Mouse (Mus musculus) embryonic facial prominence, embryonic 11.5 days (tissue): ENCODE results near the gene Gpc2. TPM values are rescaled to one million over a fixed set of nuclear protein-coding genes. Genes with fewer than 3 reads are reported as not detected.

Source experiments
- ATAC-seq: fragments of 200-750 bp; cut with Nextera tagmentation; replicated peaks from 2 replicates; pipeline ENCODE4 v1.8.0; 2017; ENCODE audit warnings: low read depth; ENCODE audit not compliant: insufficient number of reproducible peaks, low FRiP score, low TSS enrichment
- DNase-seq: peaks from one replicate; pipeline ENCODE4 v3.0.0-alpha.2; 2015; ENCODE audit warnings: low spot score
- H3K27ac ChIP-seq: fragments of 300-500 bp; sonication (generic); replicated peaks from 2 replicates; pipeline ENCODE4 v1.5.1; 2014; ENCODE audit warnings: mild to moderate bottlenecking, low read depth, low read length, control low read depth
- H3K27me3 ChIP-seq: fragments of 300-500 bp; sonication (generic); 2 replicates; pipeline ENCODE4 v1.6.1; 2014; ENCODE audit warnings: mild to moderate bottlenecking, low read length, moderate library complexity, mixed read lengths; ENCODE audit not compliant: control insufficient read depth, insufficient read depth
- H3K36me3 ChIP-seq: fragments of 300-500 bp; sonication (generic); replicated peaks from 2 replicates; pipeline ENCODE4 v1.6.1; 2014; ENCODE audit warnings: low read depth, mild to moderate bottlenecking, low read length, moderate library complexity, mixed read lengths; ENCODE audit not compliant: control insufficient read depth, insufficient read depth
- H3K4me1 ChIP-seq: fragments of 300-500 bp; sonication (generic); 2 replicates; pipeline ENCODE4 v1.6.1; 2014; ENCODE audit warnings: low read length, mixed read lengths; ENCODE audit not compliant: control insufficient read depth, insufficient read depth
- H3K4me2 ChIP-seq: fragments of 300-500 bp; sonication (generic); 2 replicates; pipeline ENCODE4 v1.6.1; 2014; ENCODE audit warnings: low read depth, mild to moderate bottlenecking, control low read depth, low read length, moderate library complexity
- H3K4me3 ChIP-seq: fragments of 300-500 bp; sonication (generic); 2 replicates; pipeline ENCODE4 v1.5.1; 2014; ENCODE audit warnings: low read depth, low read length, control low read depth
- H3K9ac ChIP-seq: fragments of 300-500 bp; sonication (generic); replicated peaks from 2 replicates; pipeline ENCODE4 v1.6.1; 2014; ENCODE audit warnings: mild to moderate bottlenecking, control low read depth, low read length
- H3K9me3 ChIP-seq: fragments of 300-500 bp; sonication (generic); replicated peaks from 2 replicates; pipeline ENCODE4 v1.6.1; 2016; ENCODE audit warnings: mild to moderate bottlenecking, low read length, inconsistent platforms, mixed read lengths; ENCODE audit not compliant: control insufficient read depth
- WGBS: fragments of 180-500 bp; shearing (Covaris S2); extraction: QIAGEN DNeasy Blood & Tissue Kit; methylation state at CpG from one replicate; pipeline ENCODE4 v1.1.7; 2014; 5-methylcytosine and 5-hydroxymethylcytosine counted together
- polyA plus RNA-seq: library from polyadenylated mRNA; unstranded; fragments of >200 nt; fragmentation: Nextera tagmentation; extraction: Ambion mirVana; gene quantifications from 2 replicates; pipeline ENCODE4 v1.2.1, GENCODE M21; 2014

Gpc2 gene
- polyA plus RNA-seq = 10.8 and 11.9 TPM in 2 replicates

DNA sequence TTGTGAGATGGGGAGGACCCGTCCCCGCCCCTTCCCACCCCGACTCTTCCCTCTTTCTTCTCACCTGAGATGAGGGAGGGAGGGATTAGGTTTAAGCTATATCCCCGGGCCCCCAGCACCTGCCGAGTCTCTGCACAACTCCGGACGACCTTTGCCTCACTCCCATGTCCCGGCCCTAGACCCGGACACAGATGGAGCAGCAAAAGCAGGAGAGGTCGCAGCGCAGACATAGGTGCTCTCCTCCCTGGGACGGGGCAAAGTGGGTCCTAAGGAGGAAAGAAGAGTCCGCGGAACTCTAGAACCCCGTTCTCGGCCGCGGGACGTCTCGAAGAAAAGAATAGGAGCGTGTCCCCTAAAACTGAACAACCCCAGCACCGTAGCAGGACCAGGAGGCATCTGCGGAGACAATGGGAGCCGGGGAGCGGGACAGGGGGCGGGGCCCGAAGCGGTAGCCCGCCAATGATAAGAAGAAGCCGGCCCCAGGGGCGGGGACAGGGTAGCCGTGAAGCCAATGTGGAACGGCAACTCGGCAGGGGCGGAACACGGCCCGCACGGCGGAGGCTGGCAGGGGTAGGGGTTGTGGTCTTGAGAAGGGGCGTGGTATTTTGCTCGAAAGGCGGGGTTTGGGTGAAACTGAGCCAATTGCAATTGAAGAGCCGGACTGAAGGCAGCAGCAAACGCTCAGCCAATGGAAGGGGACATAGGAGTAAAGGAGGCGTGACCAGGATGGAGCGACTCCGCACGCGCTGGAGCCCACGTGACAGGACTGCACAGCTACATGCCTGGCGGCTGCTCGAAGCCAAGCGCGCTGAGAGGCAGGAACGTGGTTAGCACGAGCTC lies at the start of gene Gpc2, which contains the start of the genes Gm43720 and Stag3:
TSS of gene Gpc2 (minus strand) at position 421 of the 840 bp plus-strand sequence.
TSS of gene Gm43720 (minus strand) at position 374 of the 840 bp plus-strand sequence.
TSS of gene Stag3 (plus strand) at position 656 of the 840 bp plus-strand sequence.
- peak; percentile 99 for ATAC-seq
- peak within 1 kb of the TSS; percentile 68 for H3K9ac ChIP-seq
- peak within 1 kb of the TSS; percentile 67 for H3K4me2 ChIP-seq
- under 1% methylated on average over 56 of the region's 56 CpGs for WGBS
- peaks cover 20% of the 10 kb centered on the region for H3K4me1 ChIP-seq
- peak; percentile 99 for DNase-seq
- no peaks in the 10 kb centered on the region; the same call in 1 of the 2 replicates for H3K9me3 ChIP-seq
- no peaks in the 10 kb centered on the region for H3K27me3 ChIP-seq
- peaks cover 2% of the 10 kb centered on the region; the same call in 1 of the 2 replicates for H3K36me3 ChIP-seq
- H3K27ac ChIP-seq = no peak within 1 kb of the TSS
- H3K4me3 ChIP-seq = peak within 1 kb of the TSS; percentile 70

DNA sequence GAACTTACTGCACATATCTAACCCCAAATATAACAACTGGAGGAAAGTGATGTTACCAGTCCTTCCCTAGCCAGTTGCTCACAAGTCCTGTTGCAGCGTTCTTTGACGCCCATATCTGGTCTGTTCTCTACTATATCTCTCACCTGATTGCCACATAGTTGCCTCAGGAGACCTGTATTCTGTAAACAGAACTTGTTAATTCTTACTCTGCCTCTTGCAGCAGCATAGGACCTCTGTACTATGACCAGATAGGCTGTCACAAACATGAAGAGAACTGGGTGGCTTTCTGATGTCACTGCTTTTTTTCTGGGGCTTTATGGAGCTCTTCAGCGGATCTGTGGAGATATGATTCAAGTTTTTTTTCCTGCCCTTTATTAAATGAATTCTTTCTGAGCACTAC lies 33.0 kb upstream of the Gpc2 start:
- WGBS = 91% methylated on average over 3 of the region's 3 CpGs

DNA sequence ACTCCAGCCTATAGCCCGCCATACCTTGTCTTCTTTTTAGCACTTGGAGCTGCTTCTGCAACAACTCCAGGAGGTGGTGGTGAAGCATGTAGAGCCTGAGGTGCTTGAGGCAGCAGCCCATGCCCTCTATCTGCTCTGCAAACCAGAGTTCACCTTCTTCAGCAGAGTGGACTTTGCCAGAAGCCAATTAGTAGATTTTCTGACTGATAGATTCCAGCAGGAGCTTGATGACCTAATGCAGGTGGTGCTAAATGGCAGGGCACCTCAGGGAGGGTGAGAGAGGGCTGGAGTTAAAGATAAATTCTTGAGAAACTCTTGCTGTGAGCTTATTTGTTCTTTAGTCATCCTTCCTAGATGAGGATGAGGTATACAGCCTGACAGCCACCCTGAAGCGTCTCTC lies 19.8 kb upstream of the Gpc2 start:
- Histone ChIP-seq H3K9me3 (no peaks in the 10 kb centered on the region), H3K4me3 (no peak overlapping the region), H3K27me3 (no peaks in the 10 kb centered on the region), H3K9ac (no peak overlapping the region), H3K36me3 (no peaks in the 10 kb centered on the region), H3K27ac (no peak overlapping the region), H3K4me2 (no peak overlapping the region), H3K4me1 (no peaks in the 10 kb centered on the region)
- DNase-seq = no peak
- 87% methylated on average over 2 of the region's 2 CpGs for WGBS
- no peak for ATAC-seq

More for the DNA sequence above, 33.0 kb upstream of the Gpc2 start:
- DNase-seq (no peak), ATAC-seq (no peak)
- Histone ChIP-seq H3K9me3 (no peaks in the 10 kb centered on the region), H3K27ac (no peak overlapping the region), H3K4me3 (no peak overlapping the region), H3K4me2 (no peak overlapping the region), H3K27me3 (no peaks in the 10 kb centered on the region), H3K9ac (no peak overlapping the region), H3K36me3 (no peaks in the 10 kb centered on the region), H3K4me1 (no peaks in the 10 kb centered on the region)

DNA sequence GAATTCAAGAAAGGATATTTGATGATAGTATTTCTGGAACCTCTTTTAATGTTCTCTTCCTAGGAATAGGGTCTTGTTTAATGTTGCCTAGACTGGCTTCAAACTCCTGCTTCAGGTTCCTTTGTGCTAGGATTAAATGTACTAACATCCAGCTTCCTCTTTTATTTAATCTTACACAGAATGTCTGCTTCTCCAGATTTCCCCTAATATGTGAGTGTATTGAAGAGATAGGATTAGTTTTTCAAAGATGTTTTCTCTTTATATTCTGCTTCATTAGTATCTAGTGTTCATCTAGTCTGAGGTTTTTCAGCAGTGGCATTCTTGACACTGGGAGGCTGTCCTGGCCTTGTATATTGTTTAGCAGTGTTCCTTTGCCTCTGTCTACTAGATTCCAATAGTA lies 14.4 kb upstream of the Gpc2 start:
- Histone ChIP-seq H3K4me1 (no peaks in the 10 kb centered on the region), H3K4me2 (no peak overlapping the region), H3K9ac (no peak overlapping the region), H3K9me3 (no peaks in the 10 kb centered on the region), H3K36me3 (no peaks in the 10 kb centered on the region), H3K27me3 (no peaks in the 10 kb centered on the region), H3K27ac (no peak overlapping the region), H3K4me3 (no peak overlapping the region)
- DNase-seq = no peak
- no peak for ATAC-seq

DNA sequence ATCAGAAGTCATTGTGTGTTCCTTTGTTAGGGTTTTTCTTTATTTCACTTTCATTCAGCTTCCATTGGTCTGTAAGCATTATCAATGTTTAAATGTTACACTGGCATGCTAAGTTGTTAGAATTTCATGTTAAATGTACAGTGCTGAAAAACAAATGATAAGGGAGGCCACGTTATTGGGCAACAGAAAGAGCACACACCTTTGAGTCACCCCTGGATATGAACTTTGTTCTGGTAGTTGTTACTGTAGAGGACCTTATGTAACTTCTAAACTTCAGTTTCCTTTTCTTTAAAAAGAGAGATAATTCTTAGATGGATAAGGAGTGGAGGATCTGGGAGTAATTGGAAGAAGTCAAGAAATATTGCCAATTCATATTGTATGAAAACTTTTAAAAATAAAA lies 11.8 kb upstream of the Gpc2 start:
- no peak overlapping the region for H3K4me3 ChIP-seq
- no peak overlapping the region for H3K4me2 ChIP-seq
- H3K27me3 ChIP-seq = no peaks in the 10 kb centered on the region
- no peak for ATAC-seq
- no peak overlapping the region for H3K27ac ChIP-seq
- H3K9ac ChIP-seq = no peak overlapping the region
- H3K9me3 ChIP-seq = no peaks in the 10 kb centered on the region
- 78% methylated on average over 1 of the region's 1 CpGs for WGBS
- H3K4me1 ChIP-seq = no peaks in the 10 kb centered on the region
- H3K36me3 ChIP-seq = no peaks in the 10 kb centered on the region
- DNase-seq = no peak

DNA sequence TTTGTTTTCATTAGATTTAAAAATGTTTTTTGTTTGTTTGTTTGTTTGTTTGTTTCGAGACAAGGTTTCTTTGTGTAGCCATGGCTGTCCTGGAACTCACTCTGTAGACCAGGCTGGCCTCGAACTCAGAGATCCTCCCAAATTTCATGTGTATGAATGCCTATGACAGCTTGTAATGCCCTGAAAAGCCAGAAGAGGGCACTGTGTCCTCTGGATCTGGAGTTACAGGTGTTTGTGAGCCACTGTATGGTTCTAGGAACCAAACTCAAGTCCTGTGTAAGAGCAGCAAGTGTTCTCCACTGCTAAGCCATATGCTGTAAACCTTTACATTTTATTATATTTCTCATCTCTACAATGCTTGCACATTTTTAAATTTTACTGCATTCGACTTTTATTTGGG lies 8.1 kb upstream of the Gpc2 start:
- H3K9ac ChIP-seq = no peak overlapping the region
- DNase-seq (no peak), ATAC-seq (no peak)
- no peak overlapping the region for H3K4me2 ChIP-seq
- H3K4me1 ChIP-seq = no peaks in the 10 kb centered on the region
- H3K27ac ChIP-seq = no peak overlapping the region
- no peaks in the 10 kb centered on the region for H3K9me3 ChIP-seq
- 71% methylated on average over 3 of the region's 3 CpGs for WGBS
- H3K36me3 ChIP-seq = no peaks in the 10 kb centered on the region
- no peak overlapping the region for H3K4me3 ChIP-seq
- H3K27me3 ChIP-seq = no peaks in the 10 kb centered on the region

DNA sequence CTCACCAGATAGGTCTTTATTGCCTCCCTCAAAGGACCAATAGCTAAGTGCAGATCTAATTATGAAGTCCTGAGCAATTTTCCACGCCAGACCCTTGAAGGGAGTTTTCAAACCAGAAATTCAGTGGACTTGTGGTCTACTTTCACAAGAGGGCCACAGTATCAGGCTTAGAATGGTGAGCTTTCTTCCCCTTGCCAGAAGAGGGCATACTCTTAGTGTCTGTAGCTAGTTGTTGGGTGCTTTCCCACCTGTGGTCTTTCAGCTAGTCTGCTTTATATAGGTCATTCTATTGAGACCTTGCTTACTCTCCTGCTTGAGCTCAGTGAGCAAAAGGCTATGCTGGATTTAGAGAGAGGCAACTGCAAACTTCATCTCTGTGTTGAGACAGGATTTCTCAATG lies 3.7 kb upstream of the Gpc2 start:
- ATAC-seq (no peak), DNase-seq (no peak)
- Histone ChIP-seq H3K36me3 (no peaks in the 10 kb centered on the region), H3K4me2 (no peak overlapping the region), H3K27ac (no peak overlapping the region), H3K27me3 (no peaks in the 10 kb centered on the region), H3K4me1 (peaks cover 3% of the 10 kb centered on the region; the same call in 1 of the 2 replicates), H3K4me3 (no peak overlapping the region), H3K9ac (no peak overlapping the region), H3K9me3 (no peaks in the 10 kb centered on the region; the same call in 1 of the 2 replicates)
- 53% methylated on average over 1 of the region's 1 CpGs for WGBS

DNA sequence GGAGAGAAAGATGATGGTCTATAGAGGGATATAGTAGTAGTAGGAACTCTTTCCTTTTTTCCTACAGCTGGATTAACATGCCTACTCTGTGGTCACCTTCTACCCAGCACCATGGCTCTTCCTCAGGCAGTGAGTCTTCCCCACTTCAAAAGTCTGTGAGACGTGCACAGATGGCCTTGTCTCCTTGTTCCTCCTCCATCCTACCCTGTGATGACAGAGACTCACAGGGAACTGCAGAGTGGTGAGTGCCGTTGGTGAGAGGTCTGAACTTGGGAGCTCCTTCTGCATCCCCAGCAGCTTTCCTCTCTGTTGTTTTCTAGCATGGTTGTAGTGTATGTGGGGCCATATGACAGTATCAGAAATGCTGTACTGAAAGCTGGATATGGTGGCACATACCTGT lies 2.0 kb upstream of the Gpc2 start:
- Histone ChIP-seq H3K27me3 (no peaks in the 10 kb centered on the region), H3K4me2 (no peak overlapping the region), H3K4me3 (no peak overlapping the region), H3K9ac (no peak overlapping the region), H3K9me3 (no peaks in the 10 kb centered on the region; the same call in 1 of the 2 replicates), H3K27ac (no peak overlapping the region), H3K4me1 (peaks cover 3% of the 10 kb centered on the region; the same call in 1 of the 2 replicates), H3K36me3 (peaks cover 2% of the 10 kb centered on the region; the same call in 1 of the 2 replicates)
- DNase-seq (no peak), ATAC-seq (no peak)
- WGBS = 83% methylated on average over 2 of the region's 2 CpGs
